Mouse (Mus musculus) gastrocnemius, adult 18-20 months (tissue): ENCODE measurements at regions not wholly inside any gene's neighbourhood (a gene's known extent, or its start where the extent isn't known, plus 50 kb on each side); places are given as distances from the start of the nearest gene placed in this dataset.
A peak's percentile ranks its signal among the peaks of the same experiment; 100 is the strongest.

ENCODE experiments used
- DNase-seq: peaks from one replicate; pipeline ENCODE4 v3.0.0; 2021; ENCODE audit warnings: low spot score

DNA sequence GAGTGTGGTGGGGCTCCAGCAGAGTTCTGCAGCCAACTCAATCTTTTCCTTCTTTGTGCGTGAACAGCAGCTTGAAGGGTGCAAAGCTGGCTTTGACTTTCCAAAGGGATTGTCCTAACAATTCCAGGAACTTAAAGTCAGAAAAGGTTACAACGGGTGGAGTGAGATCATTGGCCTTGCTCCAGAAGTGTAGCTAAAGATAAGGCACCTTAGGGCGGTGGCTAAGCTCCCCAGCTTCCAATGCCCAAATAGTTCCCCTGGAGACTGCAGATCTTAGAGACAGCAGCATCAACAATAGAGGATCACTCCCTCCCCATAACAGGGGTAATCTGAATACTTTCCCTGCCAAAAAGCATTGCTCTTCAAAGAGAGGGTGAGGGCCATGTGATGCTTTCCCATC lies 62.3 kb upstream of the Cd93 start:
- DNase-seq, result no peak

- no peak for DNase-seq
Observed at GRCm38 (mm10) chr2:148503143-148503854, 59.9 kb upstream of the Cd93 start.

DNA sequence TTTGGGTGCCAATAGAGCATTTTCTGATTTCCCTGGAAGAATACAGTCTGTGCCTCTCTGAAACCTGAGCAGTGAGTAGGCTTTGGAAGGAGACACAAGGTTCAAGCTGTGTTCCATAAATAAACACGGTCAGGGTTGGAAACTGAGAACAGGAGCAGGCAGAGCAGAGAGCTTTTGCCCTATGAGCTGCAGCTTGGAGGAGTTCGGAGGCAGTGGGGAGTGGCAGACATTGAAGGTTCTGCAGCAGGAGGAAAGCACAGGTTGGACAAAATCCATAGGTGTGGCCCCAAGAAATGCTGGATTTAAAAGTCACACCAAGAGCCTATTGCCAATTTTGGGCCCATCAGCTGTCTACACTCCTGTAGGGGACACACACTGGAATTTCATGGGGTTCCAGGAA lies 59.0 kb upstream of the Cd93 start:
- DNase-seq, result peak; percentile 43

DNA sequence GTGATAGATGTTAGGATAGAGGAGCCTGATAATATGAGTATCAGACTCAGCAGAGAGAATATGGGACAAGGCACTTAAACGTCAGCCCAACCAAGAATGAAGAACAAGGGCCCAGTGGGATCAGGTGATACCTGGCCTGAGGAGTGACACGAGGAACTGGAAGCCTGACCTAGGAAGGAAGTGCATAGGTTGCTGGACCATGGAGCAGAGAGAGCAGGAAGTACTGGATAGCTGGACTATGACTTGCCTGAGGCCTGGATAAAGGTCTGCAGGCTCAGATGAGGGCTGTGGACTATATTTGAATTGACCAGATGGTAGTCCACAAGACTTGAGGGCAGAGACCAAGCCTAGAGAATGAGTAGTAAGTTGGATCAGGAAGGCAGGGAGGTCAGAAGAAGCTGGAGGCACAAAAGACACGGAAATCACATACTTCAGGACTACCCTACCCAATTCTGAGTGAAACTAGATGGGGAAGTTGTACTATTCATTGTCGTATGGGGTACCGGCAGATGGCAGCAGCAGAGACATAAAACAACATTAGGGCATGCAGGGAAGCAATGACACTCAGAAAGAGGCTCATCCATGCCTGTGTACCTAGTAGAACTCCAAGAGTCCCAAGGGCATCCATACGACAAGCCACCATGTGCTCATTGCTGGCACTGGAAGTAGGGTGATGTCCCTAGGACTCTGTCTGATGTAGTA lies 57.0 kb upstream of the Cd93 start:
- no peak for DNase-seq

DNA sequence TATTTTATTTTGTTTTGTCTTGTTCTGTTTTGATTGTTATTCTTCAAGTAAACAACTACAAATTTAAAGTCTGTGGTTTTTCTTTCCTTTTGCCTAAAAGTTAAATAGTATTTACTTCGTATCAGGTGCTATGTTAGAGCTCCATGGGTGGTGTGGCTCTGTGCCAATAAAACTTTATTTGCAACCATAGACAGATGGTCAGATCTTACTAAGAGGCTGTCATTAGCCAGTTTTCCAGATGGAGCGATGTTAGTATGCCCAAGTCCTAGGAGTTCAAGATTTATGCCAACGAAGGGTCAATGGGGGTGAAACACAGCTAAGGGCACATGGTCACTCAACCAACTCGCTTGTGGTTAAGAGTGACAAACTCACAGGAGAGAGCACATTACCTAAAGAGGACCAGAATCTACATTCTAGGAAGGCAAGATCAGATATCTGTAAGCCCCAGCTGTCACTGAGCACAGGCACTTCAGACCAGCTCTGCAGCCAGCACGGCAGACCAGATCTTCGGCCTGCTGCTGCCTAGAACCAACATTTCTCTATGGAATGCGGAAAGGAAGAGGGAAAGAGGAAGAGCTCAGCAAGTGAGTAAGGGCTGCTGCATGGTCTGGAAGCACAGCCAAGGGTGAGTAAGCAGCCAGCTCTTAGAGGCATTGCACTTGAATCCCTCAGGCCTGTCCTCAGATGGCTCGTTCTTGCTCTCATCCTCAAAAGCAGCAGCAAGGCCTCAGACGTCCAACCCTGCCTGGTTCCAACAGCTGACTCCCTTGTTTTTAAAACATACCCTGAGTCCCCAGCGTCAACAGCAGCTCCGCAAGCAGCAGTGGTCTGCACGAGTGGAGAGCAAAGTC lies 54.3 kb upstream of the Cd93 start:
- DNase-seq, result peak; percentile 52

- DNase-seq, result no peak
Observed at GRCm38 (mm10) chr2:148496151-148497040, 53.0 kb upstream of the Cd93 start.

DNA sequence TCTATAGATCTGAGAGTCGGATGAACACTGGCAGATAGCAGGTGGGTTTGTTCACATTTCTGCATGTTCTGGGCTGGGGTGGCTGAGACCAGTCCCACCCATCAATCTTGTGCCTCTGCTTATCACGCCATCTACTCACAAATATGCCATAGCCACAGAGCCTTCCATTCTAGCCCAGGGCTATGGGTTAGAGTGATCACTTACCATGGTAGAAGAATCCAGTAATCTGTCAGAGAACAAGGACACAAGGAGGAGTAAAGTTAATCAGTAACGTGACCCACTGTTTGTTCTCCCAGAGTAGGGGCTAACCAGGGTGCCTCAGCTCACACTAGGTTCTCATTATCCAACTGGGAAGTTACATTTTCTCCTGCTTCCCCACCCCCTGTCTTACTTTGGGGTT lies 52.1 kb upstream of the Cd93 start:
- DNase-seq, result no peak

DNA sequence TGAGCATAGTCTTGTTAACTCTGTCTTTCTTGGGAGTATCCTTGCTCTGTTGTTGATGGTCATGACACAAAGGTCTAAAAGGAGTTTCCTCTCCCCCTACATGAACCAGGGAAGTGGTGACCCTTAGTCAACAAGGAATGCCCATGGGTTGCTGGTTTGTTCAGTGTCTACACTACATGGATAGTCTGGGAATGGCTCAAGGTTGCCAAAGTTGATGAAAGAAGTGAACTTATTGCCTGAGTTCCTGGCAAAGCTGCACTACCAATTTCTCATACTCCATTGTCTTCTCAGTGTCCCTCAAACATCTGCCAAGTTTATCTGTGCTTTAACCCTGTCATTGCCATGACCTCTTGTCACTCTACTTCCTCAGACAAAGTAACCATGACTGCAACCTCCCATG lies 49.9 kb upstream of the Cd93 start:
- no peak for DNase-seq
